Mouse (Mus musculus) brain, embryonic 14.5 days (tissue): ENCODE data around the gene Aak1. TPM values are rescaled to one million over a fixed set of nuclear protein-coding genes. Genes with fewer than 3 reads are reported as not detected.

Source experiments
- DNase-seq: peaks from one replicate; pipeline ENCODE4 v3.0.0-alpha.2; 2011; ENCODE audit warnings: low read depth
- CTCF ChIP-seq: fragments of 200-500 bp; IDR thresholded peaks from 2 replicates; pipeline ENCODE4 v1.5.1; 2012; ENCODE audit warnings: inconsistent platforms, mild to moderate bottlenecking, moderate library complexity, borderline replicate concordance; ENCODE audit not compliant: insufficient read depth, insufficient read length; ENCODE audit errors: extremely low read depth
- POLR2A ChIP-seq: fragments of 200-500 bp; IDR thresholded peaks from 2 replicates; pipeline ENCODE4 v1.6.1; 2012; ENCODE audit warnings: mild to moderate bottlenecking, inconsistent platforms, borderline replicate concordance; ENCODE audit not compliant: poor library complexity, insufficient read depth, insufficient read length, severe bottlenecking; ENCODE audit errors: extremely low read depth
- polyA plus RNA-seq: library from polyadenylated mRNA; depleted of rRNA; stranded (reverse); fragments of >200 nt; gene quantifications from 2 replicates; pipeline ENCODE4 v1.2.3, GENCODE M21; 2012

Aak1 gene
- polyA plus RNA-seq, 1 experiment: 52.1 TPM

DNA sequence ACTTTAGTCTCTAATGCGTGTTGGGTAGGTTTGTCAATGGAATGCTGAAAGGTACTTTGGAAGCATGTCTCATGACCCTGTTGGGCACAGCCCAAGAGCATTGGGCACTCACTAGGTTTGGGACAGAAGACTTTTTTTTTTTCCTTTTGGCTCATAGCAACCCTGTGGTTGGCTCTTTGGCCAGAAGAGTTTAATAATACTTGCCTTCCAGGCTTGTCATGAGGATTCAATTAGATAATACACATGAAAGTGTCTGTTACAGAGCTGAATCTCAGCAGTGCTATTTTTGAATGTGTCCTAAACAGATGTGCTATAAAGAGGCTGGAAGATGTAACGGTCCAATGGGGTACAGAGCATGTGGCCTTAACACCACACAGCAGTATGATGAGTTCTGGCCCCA is 56.2 kb downstream of the Aak1 start:
- DNase-seq: no peak
- TF ChIP-seq POLR2A (no peak), CTCF (no peak)

GRCm38 (mm10) chr6:86907191-86907590 is 57.9 kb downstream of the Aak1 start:
- DNase-seq: no peak
- TF ChIP-seq CTCF (no peak), POLR2A (no peak)

- DNase-seq: no peak
- TF ChIP-seq CTCF (no peak), POLR2A (no peak)
Measured at GRCm38 (mm10) chr6:86908561-86909150, 59.3 kb downstream of the Aak1 start.

DNA sequence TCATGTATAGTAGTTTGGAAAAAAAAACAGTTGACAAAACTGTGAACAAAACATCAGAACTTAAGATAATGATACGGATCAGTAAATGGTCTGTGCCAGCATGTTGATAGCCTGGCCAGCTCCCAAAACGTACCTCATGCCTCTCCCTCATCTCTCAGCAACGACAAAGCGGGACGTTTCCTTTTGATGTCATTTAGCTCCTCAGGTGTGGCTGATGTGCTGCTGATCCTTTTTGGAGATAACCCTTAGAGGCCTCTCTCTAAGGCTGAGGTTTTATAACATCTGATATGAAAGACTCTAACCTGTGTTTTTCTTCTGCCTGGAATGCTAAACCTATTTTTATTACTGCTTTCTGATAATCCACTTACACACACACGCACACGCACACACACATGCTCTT is 60.6 kb downstream of the Aak1 start:
- DNase-seq: no peak
- TF ChIP-seq CTCF (no peak), POLR2A (no peak)

- no peak for TF ChIP-seq CTCF
- TF ChIP-seq POLR2A: no peak
- DNase-seq: no peak
Measured at GRCm38 (mm10) chr6:86916157-86916820, 67.0 kb downstream of the Aak1 start.

DNA sequence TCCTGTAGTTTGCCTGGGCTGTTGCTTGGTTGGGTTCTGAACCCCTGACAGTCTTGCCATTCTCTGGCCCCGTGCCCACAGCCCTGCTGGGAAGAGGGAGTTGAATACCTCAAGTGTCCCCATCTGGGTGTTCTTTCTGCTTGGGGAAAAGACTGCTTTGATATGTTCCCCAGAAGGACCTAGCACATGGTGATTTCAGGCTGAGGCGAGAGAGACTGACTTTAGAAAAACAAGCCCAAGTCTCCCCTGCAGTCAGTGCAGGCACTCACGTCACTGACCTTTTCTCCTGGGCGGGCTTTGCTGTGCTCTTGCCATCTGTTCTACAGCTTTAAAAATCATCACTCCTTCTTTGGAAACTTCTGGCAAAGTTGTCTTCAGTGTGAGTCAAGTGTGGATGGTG is 67.9 kb downstream of the Aak1 start:
- peak; percentile 7 for DNase-seq
- TF ChIP-seq POLR2A: no peak
- TF ChIP-seq CTCF: no peak

DNA sequence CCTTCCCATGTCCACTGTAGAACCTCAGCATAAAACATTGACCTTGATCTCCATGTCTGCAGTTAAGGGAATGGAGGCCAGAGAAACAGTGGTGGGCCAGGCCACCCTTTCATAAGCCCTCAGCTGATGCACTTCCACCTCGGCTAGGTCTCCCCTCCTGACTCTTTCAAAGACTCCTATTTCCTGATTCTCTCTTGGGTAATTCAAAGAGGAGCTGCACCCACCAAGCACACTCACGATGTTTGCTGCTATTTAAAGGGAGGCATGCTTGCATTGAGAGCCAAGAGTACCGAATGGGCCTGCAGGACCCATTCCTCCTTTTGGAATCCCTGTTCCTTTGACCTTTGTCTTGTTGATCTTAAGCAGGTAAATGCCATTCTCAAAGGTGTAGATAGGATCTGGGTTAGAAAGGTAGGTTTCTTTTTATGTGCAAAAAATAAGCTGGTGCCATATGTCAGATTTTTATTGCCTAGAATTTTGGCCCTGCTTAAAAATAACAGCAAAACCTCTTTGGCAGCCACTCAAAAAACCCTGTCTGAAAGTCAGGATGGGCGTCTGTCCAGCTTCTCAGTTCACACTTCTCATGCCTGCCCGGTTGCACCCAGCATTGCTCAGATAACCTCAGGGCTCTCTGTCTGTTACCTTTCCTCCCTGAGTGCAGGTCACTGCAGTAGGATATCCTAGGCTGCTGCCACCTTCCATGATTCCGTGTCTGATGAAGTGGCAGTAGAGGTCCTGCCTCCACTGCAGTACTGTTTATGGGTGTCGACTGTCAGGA is 68.9 kb downstream of the Aak1 start:
- no peak for TF ChIP-seq CTCF
- no peak for TF ChIP-seq POLR2A
- DNase-seq: no peak

DNA sequence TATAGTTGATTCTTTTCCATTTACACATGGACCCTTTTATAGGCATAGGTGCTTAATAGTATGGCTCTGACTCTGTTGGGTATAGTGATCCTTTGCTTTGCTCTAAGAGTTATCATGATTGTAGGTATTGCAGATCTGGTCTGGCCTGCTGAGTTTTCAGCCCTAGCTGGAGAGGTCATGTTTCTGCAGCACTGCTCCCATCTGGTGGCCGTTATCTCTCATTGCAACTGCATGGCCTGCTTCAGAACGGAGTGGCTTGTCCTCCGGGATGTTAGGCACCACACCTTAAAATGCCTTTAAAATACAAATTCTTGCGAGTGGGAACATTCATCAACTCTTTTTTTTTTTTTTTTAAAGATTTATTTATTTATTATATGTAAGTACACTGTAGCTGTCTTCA is 72.6 kb downstream of the Aak1 start:
- TF ChIP-seq CTCF (peak; percentile 86), POLR2A (no peak)
- peak; percentile 71 for DNase-seq

DNA sequence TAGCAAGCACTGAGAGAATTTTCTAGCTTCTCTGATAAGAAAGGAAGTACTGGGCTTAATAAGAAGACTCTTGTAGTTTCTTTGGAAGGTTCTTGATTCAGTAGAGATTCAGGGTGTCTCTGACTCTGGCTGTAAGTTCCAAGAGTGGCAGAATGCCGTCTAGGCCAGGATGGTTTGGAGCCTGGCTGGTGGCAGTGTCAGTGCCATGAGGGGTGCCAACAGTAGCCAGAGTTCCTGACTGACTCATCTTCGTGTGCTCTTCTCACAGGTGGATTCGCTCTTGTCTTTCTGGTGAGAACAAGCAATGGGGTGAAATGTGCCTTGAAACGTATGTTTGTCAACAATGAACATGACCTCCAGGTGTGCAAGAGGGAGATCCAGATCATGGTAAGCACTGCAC is 75.4 kb downstream of the Aak1 start:
- TF ChIP-seq CTCF (no peak), POLR2A (no peak)
- DNase-seq: no peak

DNA sequence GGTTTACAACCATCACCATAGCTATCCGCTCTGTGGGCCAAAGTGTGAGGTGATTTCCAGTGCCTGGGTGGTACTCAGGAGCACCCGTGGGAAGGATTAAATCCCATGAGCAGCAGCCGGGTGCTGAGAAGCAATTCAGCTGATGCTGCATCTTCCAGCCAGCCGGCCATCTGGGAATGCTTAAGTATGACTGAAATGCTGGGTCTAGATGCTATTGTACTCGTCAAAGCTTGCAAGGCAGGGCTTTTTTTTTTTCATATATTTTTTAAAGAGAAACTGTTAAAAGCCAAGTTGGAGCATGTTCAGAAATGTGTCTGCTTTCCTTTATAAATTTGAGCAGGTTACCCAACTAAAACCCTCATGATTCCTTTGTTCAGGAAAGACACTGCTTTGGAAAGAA is 85.2 kb downstream of the Aak1 start:
- TF ChIP-seq POLR2A: no peak
- TF ChIP-seq CTCF: no peak
- DNase-seq: peak; percentile 30

GRCm38 (mm10) chr6:86939797-86940196 is 90.5 kb downstream of the Aak1 start:
- TF ChIP-seq CTCF (no peak), POLR2A (no peak)

GRCm38 (mm10) chr6:86940966-86941365 is 91.6 kb downstream of the Aak1 start:
- TF ChIP-seq CTCF (no peak), POLR2A (no peak)

More at GRCm38 (mm10) chr6:86939797-86940196, 90.5 kb downstream of the Aak1 start:
- DNase-seq: no peak

GRCm38 (mm10) chr6:86947100-86947499 is 97.8 kb downstream of the Aak1 start:
- no peak for TF ChIP-seq POLR2A
- TF ChIP-seq CTCF: no peak

More at GRCm38 (mm10) chr6:86940966-86941365, 91.6 kb downstream of the Aak1 start:
- no peak for DNase-seq

More at GRCm38 (mm10) chr6:86947100-86947499, 97.8 kb downstream of the Aak1 start:
- no peak for DNase-seq
